Mouse (Mus musculus) embryonic fibroblast, embryonic 13.5 days (primary cell): Measurements from ENCODE around the gene Adam19. TPM values are rescaled to one million over a fixed set of nuclear protein-coding genes. Genes with fewer than 3 reads are reported as not detected.
A peak's percentile ranks its signal among the peaks of the same experiment; 100 is the strongest.
"Not testable (repeated sequence)": the region's sequence is repeated elsewhere in the genome, so short reads cannot be mapped to it uniquely, and the experiment has no call there.

Experiments
- H3K27ac ChIP-seq: 2 replicates; pipeline ENCODE4 v1.5.1; 2012; ENCODE audit warnings: low read length, control low read depth, inconsistent platforms; ENCODE audit not compliant: insufficient read depth
- H3K4me1 ChIP-seq: 2 replicates; pipeline ENCODE4 v1.6.1; 2011; ENCODE audit warnings: low read length; ENCODE audit not compliant: control insufficient read depth, insufficient read depth
- H3K4me3 ChIP-seq: 2 replicates; pipeline ENCODE4 v1.5.1; 2011; ENCODE audit warnings: mild to moderate bottlenecking, control low read depth, low read length; ENCODE audit not compliant: insufficient read depth
- CTCF ChIP-seq: IDR thresholded peaks from 2 replicates; pipeline ENCODE4 v1.5.1; 2011; ENCODE audit warnings: mild to moderate bottlenecking, control low read depth, low read length, moderate library complexity, borderline replicate concordance; ENCODE audit not compliant: insufficient read depth
- POLR2A ChIP-seq: IDR thresholded peaks from 2 replicates; pipeline ENCODE4 v1.6.1; 2011; ENCODE audit warnings: low read depth, mild to moderate bottlenecking, control low read depth, low read length, moderate library complexity
- polyA plus RNA-seq: library from polyadenylated mRNA; stranded (reverse); fragments of >200 nt; gene quantifications from 2 replicates; pipeline ENCODE4 v1.2.4, GENCODE M21; 2011; ENCODE audit warnings: low read depth; ENCODE audit not compliant: missing spikeins, insufficient read length

Gene Adam19
- polyA plus RNA-seq, 1 experiment = 91.6 TPM

- TF ChIP-seq CTCF = no peak
- no peak for TF ChIP-seq POLR2A
- H3K4me1 ChIP-seq = peaks cover 3% of the 10 kb centered on the region; the same call in 1 of the 2 replicates
- no peak overlapping the region for H3K27ac ChIP-seq
- no peak overlapping the region for H3K4me3 ChIP-seq
These were observed 22.8 kb upstream of the Adam19 start for GRCm38 (mm10) chr11:46032956-46033355.

DNA sequence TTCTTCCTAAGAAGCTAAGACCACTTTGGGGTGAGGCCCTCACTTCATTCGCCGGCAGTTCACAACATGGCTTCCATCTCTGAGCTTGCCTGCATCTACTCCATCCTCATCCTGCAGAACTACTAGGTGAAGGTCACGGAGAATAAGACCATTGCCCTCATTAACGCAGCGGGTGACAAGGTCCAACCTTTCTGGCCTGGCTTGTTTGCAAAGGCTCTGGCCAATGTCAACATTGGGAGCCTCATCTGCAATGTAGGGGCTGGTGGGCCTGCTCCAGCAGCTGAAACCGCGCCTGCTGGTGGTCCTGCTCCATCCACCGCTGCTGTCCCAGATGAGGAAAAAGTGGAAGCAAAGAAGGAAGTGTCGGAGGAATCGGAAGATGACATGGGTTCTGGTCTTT is 19.4 kb upstream of the Adam19 start:
- Histone ChIP-seq H3K4me3 (no peak overlapping the region), H3K27ac (no peak overlapping the region), H3K4me1 (peaks cover 14% of the 10 kb centered on the region)
- TF ChIP-seq CTCF (no peak), POLR2A (no peak)

- Histone ChIP-seq H3K4me1 (peaks cover 10% of the 10 kb centered on the region; the same call in 1 of the 2 replicates), H3K4me3 (no peak overlapping the region), H3K27ac (peak overlapping the region; percentile 71)
- no peak for TF ChIP-seq POLR2A
- no peak for TF ChIP-seq CTCF
These were observed 16.9 kb upstream of the Adam19 start for GRCm38 (mm10) chr11:46038901-46039300.

- peak overlapping the region; percentile 91 for H3K27ac ChIP-seq
- no peak for TF ChIP-seq POLR2A
- H3K4me3 ChIP-seq = no peak overlapping the region
- peaks cover 10% of the 10 kb centered on the region; the same call in 1 of the 2 replicates for H3K4me1 ChIP-seq
These were observed 16.5 kb upstream of the Adam19 start for GRCm38 (mm10) chr11:46039335-46039734.

DNA sequence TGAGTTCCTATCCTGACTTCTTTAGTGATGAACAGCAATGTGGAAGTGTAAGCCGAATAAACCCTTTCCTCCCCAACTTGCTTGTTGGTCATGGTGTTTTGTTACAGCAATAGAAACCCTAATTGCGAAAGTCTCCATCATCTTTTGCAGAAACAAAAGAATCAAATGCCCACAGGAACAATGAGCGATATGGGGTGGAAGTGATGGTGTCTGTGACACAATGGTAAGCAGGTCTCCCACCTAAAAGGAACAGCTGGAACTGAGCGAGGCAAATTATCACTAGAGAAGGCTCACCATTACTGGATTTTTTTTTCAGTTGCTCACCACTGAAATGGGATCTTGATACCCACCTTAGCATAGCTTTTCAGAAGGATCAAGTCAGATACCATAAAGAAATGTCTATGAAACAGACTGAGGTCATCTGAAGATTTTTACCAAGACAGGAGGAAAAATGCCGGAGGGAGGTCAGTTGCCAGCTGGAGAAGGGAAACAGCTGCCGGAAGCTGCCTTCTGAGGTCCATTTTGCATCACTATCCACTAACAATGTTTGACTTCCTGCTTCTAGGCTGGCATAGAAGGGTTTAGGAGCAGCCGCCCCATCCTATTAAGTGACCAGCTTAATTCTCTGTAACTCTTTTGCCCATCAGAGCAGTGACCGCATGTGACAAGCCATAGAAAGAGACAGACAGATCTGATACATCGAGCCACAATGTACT is 14.8 kb upstream of the Adam19 start:
- no peak for TF ChIP-seq POLR2A
- TF ChIP-seq CTCF = no peak

GRCm38 (mm10) chr11:46041607-46042267 is 14.1 kb upstream of the Adam19 start:
- H3K4me1 ChIP-seq = peaks cover 10% of the 10 kb centered on the region; the same call in 1 of the 2 replicates
- no peak overlapping the region for H3K27ac ChIP-seq
- no peak overlapping the region for H3K4me3 ChIP-seq
- no peak for TF ChIP-seq POLR2A
- no peak for TF ChIP-seq CTCF

More for the DNA sequence above, 14.8 kb upstream of the Adam19 start:
- Histone ChIP-seq H3K4me1 (peaks cover 10% of the 10 kb centered on the region; the same call in 1 of the 2 replicates), H3K27ac (no peak overlapping the region), H3K4me3 (no peak overlapping the region)

DNA sequence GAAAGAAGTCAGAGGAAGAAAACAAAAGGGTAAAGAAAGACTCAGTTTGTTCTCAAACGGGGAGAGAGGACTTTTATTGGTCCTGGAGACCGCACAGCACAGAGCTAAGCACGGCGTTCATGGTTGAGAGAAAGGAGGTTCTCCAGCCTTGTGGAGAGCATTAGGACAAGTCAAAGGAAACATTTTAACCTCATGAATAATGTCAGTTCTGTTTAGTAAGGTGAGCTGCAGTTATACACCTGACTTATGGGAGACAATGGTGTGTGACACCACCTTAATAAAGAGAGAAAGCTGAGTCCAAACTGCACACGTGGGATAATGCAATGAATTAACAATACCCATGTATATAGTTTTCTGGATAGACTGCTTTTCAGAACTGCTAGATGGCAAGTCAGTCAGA is 11.0 kb upstream of the Adam19 start:
- no peak overlapping the region for H3K4me3 ChIP-seq
- TF ChIP-seq POLR2A (no peak), CTCF (no peak)

GRCm38 (mm10) chr11:46047264-46047663 is 8.5 kb upstream of the Adam19 start:
- H3K27ac ChIP-seq = no peak overlapping the region
- no peak overlapping the region for H3K4me3 ChIP-seq
- no peaks in the 10 kb centered on the region for H3K4me1 ChIP-seq
- no peak for TF ChIP-seq CTCF
- TF ChIP-seq POLR2A = no peak

More for the DNA sequence above, 11.0 kb upstream of the Adam19 start:
- no peak overlapping the region for H3K27ac ChIP-seq
- 0 out of 2 replicates have a peak, but pooled peaks cover under 1% of the 10 kb centered on the region for H3K4me1 ChIP-seq

DNA sequence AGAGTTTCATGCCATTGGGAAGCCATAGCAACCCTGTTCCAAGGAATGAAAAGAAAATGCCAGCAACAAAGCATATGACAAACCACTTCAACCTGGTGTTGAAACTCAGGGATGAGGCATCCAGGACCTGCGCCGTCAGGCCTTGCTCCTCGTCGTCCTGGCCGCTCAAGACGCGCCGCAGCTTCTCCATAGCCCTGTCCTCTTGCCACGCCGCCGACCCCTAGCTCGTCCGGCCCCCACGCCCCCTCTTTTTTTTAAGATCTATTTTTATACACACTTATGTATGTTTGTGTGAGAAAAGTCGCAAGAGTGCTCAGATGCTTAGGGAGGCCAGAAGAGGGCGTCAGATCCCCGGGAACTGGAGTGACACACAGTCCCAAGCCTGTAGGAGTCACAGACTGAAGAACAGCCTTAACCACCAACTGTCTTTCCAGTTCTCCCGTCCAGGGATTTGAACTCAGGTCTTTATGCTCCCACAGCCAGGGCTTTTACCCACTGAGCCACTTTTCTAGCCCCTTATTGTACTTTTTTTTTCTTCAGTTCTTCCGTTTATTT is 3.6 kb upstream of the Adam19 start, which contains the start of gene Gm12166:
TSS of gene Gm12166 (minus strand) at position 217 of the 555 bp plus-strand sequence.
- TF ChIP-seq CTCF = peak; percentile 39; the same call in 1 of the 2 replicates
- not testable (repeated sequence) for H3K4me1 ChIP-seq, H3K27ac ChIP-seq, H3K4me3 ChIP-seq

GRCm38 (mm10) chr11:46053457-46053856 is 2.3 kb upstream of the Adam19 start:
- H3K4me3 ChIP-seq, H3K4me1 ChIP-seq, H3K27ac ChIP-seq: not testable (repeated sequence)

DNA sequence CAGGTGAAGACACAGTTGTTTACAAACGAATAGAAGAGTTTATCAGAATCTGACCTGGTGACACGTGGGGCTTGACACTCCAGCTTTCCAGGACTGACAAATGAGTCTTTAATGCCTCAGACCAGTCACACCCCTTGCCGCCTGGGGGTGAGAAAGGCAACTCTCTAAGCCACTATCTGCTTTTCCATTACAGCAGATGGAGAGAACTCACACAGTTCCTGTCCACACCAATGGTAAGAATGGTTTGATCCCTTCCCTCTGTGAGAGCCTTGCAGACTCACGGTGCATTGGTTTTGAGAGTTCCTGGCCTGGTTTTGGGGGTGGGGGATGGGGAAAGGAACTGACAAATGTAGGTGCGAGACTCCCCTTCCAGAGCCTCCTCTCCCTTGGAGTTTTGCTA is 1.5 kb upstream of the Adam19 start:
- Histone ChIP-seq H3K4me1 (peaks cover 4% of the 10 kb centered on the region; the same call in 1 of the 2 replicates), H3K27ac (no peak overlapping the region)
- TF ChIP-seq POLR2A = no peak
- TF ChIP-seq CTCF = no peak

More for the DNA sequence above, 1.5 kb upstream of the Adam19 start:
- H3K4me3 ChIP-seq = no peak overlapping the region
